Mouse (Mus musculus) kidney, adult 2 months (tissue): Measurements from ENCODE around the gene Ttc6.

Experiments
- CTCF ChIP-seq: fragments of 200-500 bp; conservative IDR thresholded peaks from 2 replicates; pipeline ENCODE4 v1.5.1; 2011; ENCODE audit warnings: low read depth, mild to moderate bottlenecking, control low read depth, low read length, moderate library complexity, mixed read lengths; ENCODE audit not compliant: insufficient read depth, insufficient read length
- POLR2A ChIP-seq: fragments of 200-500 bp; IDR thresholded peaks from one replicate; pipeline ENCODE4 v1.6.1; 2011; ENCODE audit warnings: low read depth, low read length, control low read depth

GRCm38 (mm10) chr12:57684967-57685423 lies 121.1 kb downstream of the Ttc6 start:
- TF ChIP-seq CTCF (no peak), POLR2A (no peak)
